Mouse (Mus musculus) kidney, adult 2 months (tissue): ENCODE results near the gene Trrap.

Experiments
- CTCF ChIP-seq: fragments of 200-500 bp; conservative IDR thresholded peaks from 2 replicates; pipeline ENCODE4 v1.5.1; 2011; ENCODE audit warnings: low read depth, mild to moderate bottlenecking, control low read depth, low read length, moderate library complexity, mixed read lengths; ENCODE audit not compliant: insufficient read depth, insufficient read length
- POLR2A ChIP-seq: fragments of 200-500 bp; IDR thresholded peaks from one replicate; pipeline ENCODE4 v1.6.1; 2011; ENCODE audit warnings: low read depth, low read length, control low read depth

- TF ChIP-seq POLR2A (no peak), CTCF (no peak)
Observed at GRCm38 (mm10) chr5:144766026-144766425, 1.5 kb upstream of the Trrap start.
